Mouse (Mus musculus) cerebellum, adult 2 months (tissue): ENCODE results near the gene Ints4. TPM values are rescaled to one million over a fixed set of nuclear protein-coding genes. Genes with fewer than 3 reads are reported as not detected.

Source experiments
- DNase-seq, 2 experiments: peaks; one replicate each; pipeline ENCODE4 v3.0.0; 2021
- H3K27ac ChIP-seq: fragments of 200-500 bp; 2 replicates; pipeline ENCODE4 v1.5.1; 2012; ENCODE audit warnings: low read length, control low read depth, inconsistent platforms; ENCODE audit not compliant: insufficient read depth
- H3K27me3 ChIP-seq: fragments of 200-500 bp; 2 replicates; pipeline ENCODE4 v1.6.1; 2012; ENCODE audit warnings: inconsistent platforms, mild to moderate bottlenecking, low read length, moderate library complexity; ENCODE audit not compliant: control insufficient read depth, insufficient read depth
- H3K4me1 ChIP-seq: fragments of 200-500 bp; 2 replicates; pipeline ENCODE4 v1.6.1; 2011; ENCODE audit warnings: low read length; ENCODE audit not compliant: control insufficient read depth, insufficient read depth
- H3K4me3 ChIP-seq: fragments of 200-500 bp; replicated peaks from 2 replicates; pipeline ENCODE3; 2011; ENCODE audit warnings: mild to moderate bottlenecking, low read depth, low read length, control low read depth; ENCODE audit not compliant: insufficient read depth
- CTCF ChIP-seq: fragments of 200-500 bp; IDR thresholded peaks from 2 replicates; pipeline ENCODE4 v1.5.1; 2011; ENCODE audit warnings: low read depth, mild to moderate bottlenecking, control low read depth, low read length, moderate library complexity, borderline replicate concordance; ENCODE audit not compliant: insufficient read depth
- POLR2A ChIP-seq: fragments of 200-500 bp; IDR thresholded peaks from 2 replicates; pipeline ENCODE4 v1.6.1; 2011; ENCODE audit warnings: low read length, control low read depth, borderline replicate concordance; ENCODE audit not compliant: insufficient read depth
- WGBS: fragments of 180-500 bp; shearing (Covaris S2); methylation state at CpG from one replicate; pipeline ENCODE4 v1.1.7; 2018; 5-methylcytosine and 5-hydroxymethylcytosine counted together
- polyA plus RNA-seq: library from polyadenylated mRNA; depleted of rRNA; stranded (reverse); fragments of >200 nt; gene quantifications from 2 replicates; pipeline ENCODE4 v1.2.3, GENCODE M21; 2012; rRNA removed

Gene Ints4
- polyA plus RNA-seq, 1 experiment, result 72.2 TPM

GRCm38 (mm10) chr7:97579976-97580842 lies 99.5 kb downstream of the Ints4 start:
- Histone ChIP-seq H3K27ac (peak overlapping the region; percentile 80), H3K4me3 (peak overlapping the region; percentile 86), H3K27me3 (no peaks in the 10 kb centered on the region), H3K4me1 (no peaks in the 10 kb centered on the region)
- under 1% methylated on average over 61 of the region's 65 CpGs for WGBS
- TF ChIP-seq POLR2A (no peak), CTCF (no peak)
- peak; percentile 65 to 76 for DNase-seq

GRCm38 (mm10) chr7:97580843-97581214 lies 100.1 kb downstream of the Ints4 start:
- peak overlapping the region; percentile 80; the same call in 1 of the 2 replicates for H3K27ac ChIP-seq
- no peaks in the 10 kb centered on the region for H3K27me3 ChIP-seq
- TF ChIP-seq POLR2A, result peak; percentile 73; the same call in 1 of the 2 replicates
- TF ChIP-seq CTCF, result no peak
- peak; percentile 84 to 87 for DNase-seq
- WGBS, result under 1% methylated on average over 11 of the region's 11 CpGs
- no peaks in the 10 kb centered on the region for H3K4me1 ChIP-seq
- peak overlapping the region; percentile 86 for H3K4me3 ChIP-seq

GRCm38 (mm10) chr7:97588506-97588905 lies 107.8 kb downstream of the Ints4 start:
- 61% methylated on average over 5 of the region's 5 CpGs for WGBS
- no peaks in the 10 kb centered on the region for H3K27me3 ChIP-seq
- no peak overlapping the region for H3K4me3 ChIP-seq
- no peak overlapping the region for H3K27ac ChIP-seq
- TF ChIP-seq CTCF, result no peak
- no peak for TF ChIP-seq POLR2A
- peaks cover 17% of the 10 kb centered on the region; the same call in 1 of the 2 replicates for H3K4me1 ChIP-seq
- no peak for DNase-seq

- no peak overlapping the region for H3K27ac ChIP-seq
- 40% methylated on average over 3 of the region's 3 CpGs for WGBS
- peaks cover 17% of the 10 kb centered on the region; the same call in 1 of the 2 replicates for H3K4me1 ChIP-seq
- H3K27me3 ChIP-seq, result no peaks in the 10 kb centered on the region
- no peak for DNase-seq
- no peak overlapping the region for H3K4me3 ChIP-seq
- TF ChIP-seq POLR2A, result no peak
- no peak for TF ChIP-seq CTCF
Observed at GRCm38 (mm10) chr7:97590488-97590887, 109.7 kb downstream of the Ints4 start.

Other genes starting within 250 kb of the Ints4 start
- gene Usp35, start 148.9 kb upstream of the Ints4 start, polyA plus RNA-seq, result 19.1 and 21.7 TPM in 2 replicates
- 18.4 and 18.9 TPM in 2 replicates for gene Kctd21, start 148.6 kb upstream of the Ints4 start, polyA plus RNA-seq
- gene Alg8, start 109.3 kb upstream of the Ints4 start, polyA plus RNA-seq, result 10.1 and 11.1 TPM in 2 replicates
- 376 and 378 TPM in 2 replicates for gene Ndufc2, start 81.0 kb upstream of the Ints4 start, polyA plus RNA-seq
- 93.2 and 101 TPM in 2 replicates for gene Thrsp, start 63.2 kb upstream of the Ints4 start, polyA plus RNA-seq
- gene Kctd14, start 29.6 kb upstream of the Ints4 start, polyA plus RNA-seq, result 1.6 and 2.2 TPM in 2 replicates
- gene Aamdc, start 98.5 kb downstream of the Ints4 start, polyA plus RNA-seq, result 71.4 and 78.9 TPM in 2 replicates
- 14.7 and 15.2 TPM in 2 replicates for gene Rsf1, start 98.9 kb downstream of the Ints4 start, polyA plus RNA-seq
- gene Clns1a, start 215.7 kb downstream of the Ints4 start, polyA plus RNA-seq, result 85.0 and 91.3 TPM in 2 replicates